Mouse (Mus musculus) gonadal fat pad, adult 2 months (tissue): ENCODE data around the gene Ncln. TPM values are rescaled to one million over a fixed set of nuclear protein-coding genes. Genes with fewer than 3 reads are reported as not detected.

Experiments used
- DNase-seq: peaks from one replicate; pipeline ENCODE4 v3.0.0-alpha.2; 2012; ENCODE audit warnings: low read depth
- polyA plus RNA-seq: library from polyadenylated mRNA; depleted of rRNA; stranded (reverse); fragments of >200 nt; gene quantifications from 2 replicates; pipeline ENCODE4 v1.2.3, GENCODE M21; 2012; rRNA removed

Ncln gene
- polyA plus RNA-seq: 115 and 131 TPM in 2 replicates

GRCm38 (mm10) chr10:81496264-81496901, at the start of gene Ncln:
Ncln (minus strand) TSS chr10:81496392.
- DNase-seq: peak; percentile 92

GRCm38 (mm10) chr10:81545161-81545747, 49.1 kb upstream of the Ncln start, which contains the start of gene Gna11:
Gna11 (minus strand) TSS chr10:81545190.
- no peak for DNase-seq

GRCm38 (mm10) chr10:81544296-81545160, 48.3 kb upstream of the Ncln start:
- no peak for DNase-seq

GRCm38 (mm10) chr10:81543633-81544032, 47.4 kb upstream of the Ncln start:
- no peak for DNase-seq

GRCm38 (mm10) chr10:81542727-81543460, 46.7 kb upstream of the Ncln start:
- DNase-seq: no peak

GRCm38 (mm10) chr10:81541803-81542202, 45.6 kb upstream of the Ncln start:
- DNase-seq: no peak

- no peak for DNase-seq
Observed at GRCm38 (mm10) chr10:81541363-81541762, 45.2 kb upstream of the Ncln start.

GRCm38 (mm10) chr10:81538321-81539048, 42.3 kb upstream of the Ncln start:
- no peak for DNase-seq

- no peak for DNase-seq
Observed at GRCm38 (mm10) chr10:81537429-81537828, 41.2 kb upstream of the Ncln start.

GRCm38 (mm10) chr10:81536734-81537133, 40.5 kb upstream of the Ncln start:
- DNase-seq: no peak

- DNase-seq: no peak
Observed at GRCm38 (mm10) chr10:81534826-81535225, 38.6 kb upstream of the Ncln start.

GRCm38 (mm10) chr10:81526779-81527178, 30.6 kb upstream of the Ncln start:
- no peak for DNase-seq

GRCm38 (mm10) chr10:81525017-81525694, 29.0 kb upstream of the Ncln start:
- no peak for DNase-seq

- no peak for DNase-seq
Observed at GRCm38 (mm10) chr10:81524051-81524605, 27.9 kb upstream of the Ncln start, which contains the start of gene Gna15. Gna15 (minus strand) TSS chr10:81524225.

- no peak for DNase-seq
Observed at GRCm38 (mm10) chr10:81523570-81523969, 27.4 kb upstream of the Ncln start.

GRCm38 (mm10) chr10:81523142-81523541, 26.9 kb upstream of the Ncln start:
- DNase-seq: no peak

GRCm38 (mm10) chr10:81519978-81520365, 23.8 kb upstream of the Ncln start:
- DNase-seq: no peak

GRCm38 (mm10) chr10:81519227-81519977, 23.2 kb upstream of the Ncln start:
- DNase-seq: no peak

GRCm38 (mm10) chr10:81518546-81518945, 22.4 kb upstream of the Ncln start:
- DNase-seq: no peak

GRCm38 (mm10) chr10:81517227-81517626, 21.0 kb upstream of the Ncln start:
- no peak for DNase-seq
